Mouse (Mus musculus): ENCODE measurements around the gene Zfp651.

Gene Zfp651

GRCm38 (mm10) chr9:121762248-121762647 lies 3.1 kb downstream of the Zfp651 start:
- in situ Hi-C loops (cut with MboI, MseI) = no loop called here

DNA sequence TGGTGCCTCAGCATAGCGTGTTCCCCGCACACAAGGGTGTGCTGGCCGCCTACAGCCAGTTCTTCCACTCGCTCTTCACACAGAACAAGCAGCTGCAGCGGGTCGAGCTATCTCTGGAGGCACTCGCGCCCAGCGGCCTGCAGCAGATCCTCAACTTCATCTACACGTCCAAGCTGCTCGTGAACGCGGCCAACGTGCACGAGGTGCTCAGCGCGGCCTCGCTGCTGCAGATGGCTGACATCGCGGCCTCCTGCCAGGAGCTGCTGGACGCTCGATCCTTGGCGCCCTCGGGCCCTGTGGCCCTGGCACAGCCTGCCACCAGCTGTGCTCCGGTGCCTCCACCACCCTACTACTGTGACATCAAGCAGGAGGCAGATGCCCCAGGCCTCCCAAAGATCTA lies 3.6 kb downstream of the Zfp651 start:
- in situ Hi-C loops (cut with MboI, MseI) = no loop called here

DNA sequence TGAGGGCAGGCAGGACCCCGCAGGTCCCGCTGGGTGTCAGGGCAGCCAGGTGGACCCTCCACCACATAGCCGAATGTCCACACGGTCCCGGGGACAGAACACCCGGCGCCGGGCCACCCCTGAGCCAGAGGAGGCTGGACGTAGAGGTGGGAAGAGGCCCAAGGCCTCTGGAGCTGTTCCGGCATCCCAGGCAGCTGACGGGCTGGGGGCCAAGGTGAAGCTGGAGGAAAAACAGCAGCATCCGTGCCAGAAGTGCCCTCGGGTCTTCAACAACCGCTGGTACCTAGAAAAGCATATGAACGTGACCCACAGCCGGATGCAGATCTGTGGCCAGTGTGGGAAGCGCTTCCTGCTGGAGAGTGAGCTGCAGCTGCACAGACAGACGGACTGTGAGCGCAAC lies 4.6 kb downstream of the Zfp651 start:
- in situ Hi-C loops (cut with MboI, MseI) = no loop called here

GRCm38 (mm10) chr9:121765166-121765855 lies 6.2 kb downstream of the Zfp651 start:
- in situ Hi-C loops (cut with MboI, MseI) = no loop called here

GRCm38 (mm10) chr9:121772412-121772811 lies 13.3 kb downstream of the Zfp651 start:
- in situ Hi-C loops (cut with MboI, MseI) = no loop called here

GRCm38 (mm10) chr9:121775951-121776350 lies 16.8 kb downstream of the Zfp651 start:
- in situ Hi-C loops (cut with MboI, MseI) = no loop called here

DNA sequence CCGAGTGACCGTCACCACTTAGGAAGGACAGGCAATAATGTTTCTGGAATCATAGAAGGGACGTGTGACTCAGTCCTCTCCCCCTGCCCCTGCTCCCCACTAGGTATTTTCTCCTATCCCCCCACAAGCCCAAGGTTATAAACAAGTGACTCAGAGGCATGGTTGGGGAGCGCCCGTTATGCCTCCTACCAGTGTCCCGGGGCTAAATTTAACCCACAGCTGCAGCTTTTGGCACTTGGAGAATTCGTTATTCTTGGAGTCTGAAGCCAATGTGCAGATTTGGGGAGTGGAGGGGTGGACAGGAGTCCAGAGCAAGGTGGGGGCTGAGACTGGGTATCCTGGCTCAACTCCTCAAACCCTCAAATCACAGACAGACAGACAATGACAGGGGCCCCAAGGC lies 17.4 kb downstream of the Zfp651 start:
- in situ Hi-C loops (cut with MboI, MseI) = no loop called here

GRCm38 (mm10) chr9:121777484-121778065 lies 18.4 kb downstream of the Zfp651 start, which contains the start of gene Klhl40:
Klhl40 (plus strand) TSS chr9:121777607.
- in situ Hi-C loops (cut with MboI, MseI) = no loop called here

- in situ Hi-C loops (cut with MboI, MseI) = no loop called here
Measured at GRCm38 (mm10) chr9:121778066-121778624, 19.0 kb downstream of the Zfp651 start.

DNA sequence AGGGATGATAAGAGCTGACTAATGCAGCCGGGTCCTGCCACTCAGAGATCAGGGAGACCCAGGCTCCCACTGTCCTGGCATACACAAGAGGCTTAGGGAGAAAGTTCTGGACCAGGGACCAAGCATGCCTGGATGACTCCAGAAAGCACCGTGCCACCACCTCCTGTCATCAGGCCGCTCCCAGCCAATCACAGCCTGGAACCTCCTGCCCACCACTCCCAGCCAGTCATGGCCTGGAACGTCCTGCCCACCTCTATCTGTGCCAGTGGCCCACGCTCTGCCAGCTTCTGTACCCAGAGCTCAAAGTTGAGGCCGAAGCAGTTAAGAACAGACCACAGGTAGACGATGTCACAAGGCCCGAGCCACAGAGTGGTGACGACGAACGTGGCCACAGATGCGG lies 25.7 kb downstream of the Zfp651 start:
- in situ Hi-C loops (cut with MboI, MseI) = no loop called here

GRCm38 (mm10) chr9:121785261-121785660 lies 26.1 kb downstream of the Zfp651 start:
- in situ Hi-C loops (cut with MboI, MseI) = no loop called here

GRCm38 (mm10) chr9:121786359-121786758 lies 27.2 kb downstream of the Zfp651 start:
- in situ Hi-C loops (cut with MboI, MseI) = no loop called here

DNA sequence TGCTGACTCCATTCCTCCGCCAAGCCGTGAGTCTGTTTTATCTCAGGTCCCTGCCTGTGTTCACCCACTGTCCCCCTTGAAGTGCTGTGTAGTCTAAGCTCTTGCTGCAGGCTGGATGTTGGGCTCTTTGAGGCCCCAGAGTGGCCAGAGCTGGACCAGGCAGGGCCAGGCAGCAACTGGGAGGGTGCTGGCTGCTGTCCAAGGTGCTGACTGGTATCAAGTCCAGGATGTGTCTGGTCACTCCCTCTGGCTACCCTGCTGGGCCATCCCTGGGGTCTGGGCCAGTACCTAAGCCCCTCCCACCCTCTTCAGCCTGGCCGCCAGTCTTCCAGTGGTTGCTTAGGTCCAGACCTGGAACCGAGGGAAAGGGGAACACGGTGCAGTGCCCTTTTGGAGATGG lies 32.1 kb downstream of the Zfp651 start:
- in situ Hi-C loops (cut with MboI, MseI) = no loop called here

GRCm38 (mm10) chr9:121791757-121792521 lies 32.8 kb downstream of the Zfp651 start, which contains the start of gene Hhatl:
Hhatl (minus strand) TSS chr9:121792507.
- in situ Hi-C loops (cut with MboI, MseI) = no loop called here

DNA sequence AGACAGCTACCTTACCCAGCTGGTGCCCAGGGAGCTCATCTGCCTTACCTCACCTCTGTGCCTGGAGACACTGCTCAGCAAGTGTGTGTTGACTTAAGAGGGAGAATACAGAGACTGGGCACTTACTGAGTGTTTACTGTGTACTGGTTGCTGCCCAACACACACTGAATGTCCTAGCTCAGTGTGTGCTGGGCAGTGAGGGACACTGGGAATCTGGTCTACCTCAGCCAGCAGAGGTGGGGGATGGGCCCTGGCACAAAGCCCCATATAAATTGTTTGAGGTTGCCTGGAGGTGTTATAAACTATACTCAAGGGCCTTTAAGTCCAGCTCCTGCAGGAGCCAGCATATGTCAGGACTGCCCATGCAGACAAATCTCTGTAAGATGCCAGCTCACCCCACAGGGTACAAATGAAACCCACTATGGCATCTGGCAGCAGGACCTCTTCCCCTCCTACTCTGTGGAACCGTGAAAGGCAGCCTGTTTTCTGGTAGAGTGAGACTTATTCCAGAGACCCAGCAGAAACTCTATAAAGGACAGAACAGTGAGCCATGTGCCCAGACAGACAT lies 35.9 kb downstream of the Zfp651 start:
- in situ Hi-C loops (cut with MboI, MseI) = no loop called here

- in situ Hi-C loops (cut with MboI, MseI) = no loop called here
Measured at GRCm38 (mm10) chr9:121797722-121798121, 38.6 kb downstream of the Zfp651 start.

DNA sequence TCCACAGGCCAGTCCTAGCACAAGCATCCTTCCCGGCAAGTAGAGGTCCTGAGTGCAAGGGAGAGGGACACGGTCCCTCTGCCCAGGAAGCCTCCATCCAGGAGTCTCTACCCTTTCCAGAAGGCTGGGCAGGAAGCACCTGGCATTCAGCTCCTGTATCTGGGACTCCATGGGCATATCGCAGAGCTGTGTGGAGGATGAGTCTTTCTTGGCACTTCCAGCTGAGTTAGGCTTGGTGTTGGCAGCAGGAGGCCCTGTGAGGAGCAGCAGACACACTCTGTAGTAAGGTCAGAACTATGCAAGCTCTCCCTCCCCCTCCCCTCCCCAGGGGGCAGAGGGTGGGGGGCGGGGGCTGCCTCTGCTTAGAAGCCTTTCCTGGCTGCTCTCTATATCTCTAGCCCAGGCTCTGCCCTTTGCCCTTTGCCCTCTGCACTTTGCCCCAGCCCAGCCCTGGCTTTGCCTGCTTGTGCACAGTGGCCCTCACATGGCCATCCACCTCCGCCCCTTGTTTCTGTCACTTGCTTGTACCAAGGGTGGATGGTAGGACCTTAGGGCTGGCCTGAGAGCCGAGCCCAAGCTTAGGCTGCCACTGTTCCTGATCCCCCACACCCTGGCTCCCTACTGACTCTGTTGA lies 39.9 kb downstream of the Zfp651 start:
- in situ Hi-C loops (cut with MboI, MseI) = no loop called here

DNA sequence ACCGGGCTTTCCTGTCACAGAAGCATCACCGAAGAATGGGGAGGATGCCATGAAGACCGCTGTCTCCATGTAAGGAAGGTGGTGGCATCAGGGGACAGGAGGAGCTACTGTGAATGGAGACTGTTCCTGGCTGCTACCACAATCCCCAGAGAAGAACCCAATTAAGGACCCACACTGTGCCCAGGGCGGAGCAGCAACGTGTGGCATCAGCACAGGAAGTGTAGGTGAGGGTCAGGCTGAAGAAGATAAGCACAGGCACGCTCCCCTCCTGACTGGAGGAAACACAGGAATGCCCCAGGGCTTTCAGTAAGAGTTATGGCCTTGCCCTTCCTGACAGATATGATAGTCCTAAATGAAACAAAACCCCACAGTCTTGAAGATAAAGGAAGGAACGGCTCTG lies 43.6 kb downstream of the Zfp651 start:
- in situ Hi-C loops (cut with MboI, MseI) = no loop called here

DNA sequence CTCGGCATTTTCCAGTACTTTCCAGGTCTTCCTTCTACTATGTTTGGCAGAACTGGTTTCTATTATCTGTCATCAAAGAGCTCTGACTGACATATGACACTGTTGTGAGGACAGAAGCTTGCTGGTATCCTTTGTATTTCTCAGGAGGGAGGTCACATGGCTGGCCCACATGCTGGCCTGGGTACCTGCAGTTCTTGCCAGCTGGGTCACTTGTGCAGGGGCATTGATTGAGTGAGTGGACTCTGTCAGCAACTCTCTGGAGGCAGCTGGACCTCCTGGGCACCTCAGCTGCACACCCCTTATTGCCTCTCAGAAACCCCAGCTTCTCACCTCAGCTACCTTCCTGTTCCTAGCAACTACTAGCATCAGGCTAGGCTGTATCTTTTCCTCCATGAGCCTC lies 48.4 kb downstream of the Zfp651 start:
- in situ Hi-C loops (cut with MboI, MseI) = no loop called here

DNA sequence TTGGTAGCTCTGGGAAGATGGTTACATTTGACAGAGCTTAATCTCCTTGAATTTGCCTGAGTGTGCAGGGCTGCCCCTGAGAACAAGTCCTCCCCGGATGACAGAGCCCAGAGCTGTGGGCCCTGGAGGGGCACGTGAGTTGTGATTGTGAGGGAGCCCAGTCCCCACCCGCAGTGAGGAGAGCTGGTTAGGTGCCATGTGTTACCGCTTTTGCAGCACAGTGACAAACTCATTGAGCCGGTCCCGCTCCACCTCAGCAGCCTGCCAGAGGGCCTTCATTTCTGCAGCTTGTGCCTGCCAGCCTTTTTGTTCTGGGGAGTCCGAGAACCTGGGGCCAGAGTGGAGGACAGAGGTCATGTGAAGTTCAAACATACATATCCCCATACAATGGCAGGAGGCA lies 48.8 kb downstream of the Zfp651 start:
- in situ Hi-C loops (cut with MboI, MseI) = no loop called here

GRCm38 (mm10) chr9:121808511-121808910 lies 49.4 kb downstream of the Zfp651 start:
- in situ Hi-C loops (cut with MboI, MseI) = no loop called here
